Mouse (Mus musculus) liver, embryonic 11.5 days (tissue): ENCODE results near the gene Zfp719. TPM values are rescaled to one million over a fixed set of nuclear protein-coding genes. Genes with fewer than 3 reads are reported as not detected.

Experiments
- ATAC-seq: fragments of 200-750 bp; cut with Nextera tagmentation; replicated peaks from 2 replicates; pipeline ENCODE4 v1.8.0; 2017; ENCODE audit warnings: moderate number of reproducible peaks, mild to moderate bottlenecking, moderate TSS enrichment, moderate library complexity; ENCODE audit not compliant: low FRiP score
- DNase-seq: peaks from one replicate; pipeline ENCODE4 v3.0.0-alpha.2; 2017; ENCODE audit warnings: low spot score
- H3K27ac ChIP-seq: fragments of 300-500 bp; sonication (generic); 2 replicates; pipeline ENCODE4 v1.5.1; 2014; ENCODE audit warnings: mild to moderate bottlenecking, low read depth, low read length, control low read depth
- H3K27me3 ChIP-seq: fragments of 300-500 bp; sonication (generic); replicated peaks from 2 replicates; pipeline ENCODE4 v1.6.1; 2014; ENCODE audit warnings: low read length, mixed read lengths; ENCODE audit not compliant: control insufficient read depth, insufficient read depth
- H3K36me3 ChIP-seq: fragments of 300-500 bp; sonication (generic); 2 replicates; pipeline ENCODE4 v1.6.1; 2014; ENCODE audit warnings: mild to moderate bottlenecking, low read length, moderate library complexity, mixed read lengths; ENCODE audit not compliant: control insufficient read depth, insufficient read depth
- H3K4me1 ChIP-seq: fragments of 300-500 bp; sonication (generic); replicated peaks from 2 replicates; pipeline ENCODE4 v1.6.1; 2014; ENCODE audit warnings: low read length, mixed read lengths; ENCODE audit not compliant: control insufficient read depth, insufficient read depth
- H3K4me2 ChIP-seq: fragments of 300-500 bp; sonication (generic); 2 replicates; pipeline ENCODE4 v1.6.1; 2014; ENCODE audit warnings: mild to moderate bottlenecking, control low read depth, moderate library complexity
- H3K4me3 ChIP-seq: fragments of 300-500 bp; sonication (generic); 2 replicates; pipeline ENCODE4 v1.5.1; 2014; ENCODE audit warnings: low read depth, low read length, control low read depth
- H3K9ac ChIP-seq: fragments of 300-500 bp; sonication (generic); 2 replicates; pipeline ENCODE4 v1.6.1; 2014; ENCODE audit warnings: low read depth, low read length, control low read depth
- H3K9me3 ChIP-seq: fragments of 300-500 bp; sonication (generic); 2 replicates; pipeline ENCODE4 v1.6.1; 2016; ENCODE audit warnings: low read length, inconsistent platforms, mixed read lengths; ENCODE audit not compliant: control insufficient read depth
- WGBS: fragments of 180-500 bp; shearing (Covaris S2); extraction: QIAGEN DNeasy Blood & Tissue Kit; methylation state at CpG from one replicate; pipeline ENCODE4 v1.1.7; 2014; 5-methylcytosine and 5-hydroxymethylcytosine counted together
- polyA plus RNA-seq: library from polyadenylated mRNA; unstranded; fragments of >200 nt; fragmentation: Nextera tagmentation; extraction: Ambion mirVana; gene quantifications from 2 replicates; pipeline ENCODE4 v1.2.1, GENCODE M21; 2014

Zfp719 gene
- polyA plus RNA-seq, 1 experiment from 2014 or later = 7.0 TPM

DNA sequence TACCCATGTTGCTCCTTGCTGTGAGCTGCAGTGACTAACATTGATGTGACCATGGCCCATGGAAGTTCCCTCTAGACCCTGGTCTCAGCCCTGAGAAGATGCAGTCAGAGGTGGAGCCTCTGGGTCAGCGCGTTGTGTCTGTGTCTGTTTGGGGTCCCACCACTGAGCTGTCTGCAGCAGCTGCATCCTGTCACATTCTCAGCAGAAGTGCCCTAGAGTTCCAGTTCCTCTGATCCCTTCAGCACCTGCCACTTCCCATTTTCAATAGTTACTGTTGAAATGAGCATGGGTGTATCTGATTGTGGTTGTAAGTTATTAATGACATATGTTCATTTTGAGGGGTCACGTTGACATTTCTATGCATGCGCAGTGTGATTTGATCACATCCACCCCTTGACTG is 26.3 kb upstream of the Zfp719 start:
- ATAC-seq = no peak
- Histone ChIP-seq H3K36me3 (no peaks in the 10 kb centered on the region), H3K9me3 (no peaks in the 10 kb centered on the region), H3K4me2 (no peak overlapping the region), H3K9ac (no peak overlapping the region), H3K4me3 (no peak overlapping the region), H3K27me3 (no peaks in the 10 kb centered on the region), H3K4me1 (no peaks in the 10 kb centered on the region), H3K27ac (no peak overlapping the region)
- 69% methylated on average over 4 of the region's 4 CpGs for WGBS
- DNase-seq = no peak

DNA sequence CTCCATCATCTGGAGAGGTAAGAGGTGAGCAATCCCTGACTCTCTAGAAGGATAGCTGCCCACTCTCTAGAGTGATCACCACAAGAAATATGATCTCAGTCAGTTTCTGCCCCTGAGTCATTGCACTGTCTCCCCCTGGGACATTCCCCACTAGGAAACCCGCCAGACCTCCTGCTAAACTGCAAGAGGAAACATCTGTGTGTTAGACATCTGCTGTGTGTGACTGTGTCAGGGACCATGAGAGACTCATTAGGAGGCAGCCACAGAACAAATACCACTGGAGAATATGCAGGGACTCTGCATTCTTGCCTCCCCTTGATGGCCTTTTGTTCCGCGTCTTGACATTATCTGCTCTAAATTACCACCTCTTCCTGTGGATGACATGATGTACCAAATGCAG is 24.9 kb upstream of the Zfp719 start:
- 36% methylated on average over 3 of the region's 3 CpGs for WGBS

DNA sequence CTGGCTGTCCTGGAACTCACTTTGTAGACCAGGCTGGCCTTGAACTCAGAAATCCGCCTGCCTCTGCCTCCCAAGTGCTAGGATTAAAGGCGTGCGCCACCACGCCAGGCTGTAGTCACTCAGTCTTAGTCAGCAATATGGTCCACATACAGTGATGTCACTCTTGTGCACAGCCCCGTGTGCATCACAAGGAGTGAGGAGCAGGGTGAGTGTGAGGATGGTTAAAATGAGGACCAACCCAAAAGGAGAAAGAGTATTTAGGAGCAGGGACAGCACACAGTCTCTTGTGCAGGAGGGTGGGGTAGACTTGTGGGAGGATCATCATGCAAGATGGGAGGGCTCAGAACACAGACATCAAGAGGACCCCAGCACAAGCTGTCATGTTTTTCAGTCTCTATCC is 24.1 kb upstream of the Zfp719 start:
- Histone ChIP-seq H3K4me1 (no peaks in the 10 kb centered on the region), H3K27me3 (no peaks in the 10 kb centered on the region), H3K4me2 (no peak overlapping the region), H3K4me3 (no peak overlapping the region), H3K9ac (no peak overlapping the region), H3K27ac (no peak overlapping the region), H3K9me3 (no peaks in the 10 kb centered on the region), H3K36me3 (no peaks in the 10 kb centered on the region)
- WGBS = 83% methylated on average over 5 of the region's 5 CpGs
- no peak for DNase-seq
- no peak for ATAC-seq

More for the DNA sequence above, 24.9 kb upstream of the Zfp719 start:
- Histone ChIP-seq H3K9me3 (no peaks in the 10 kb centered on the region), H3K4me3 (no peak overlapping the region), H3K4me1 (no peaks in the 10 kb centered on the region), H3K27ac (no peak overlapping the region), H3K9ac (no peak overlapping the region), H3K27me3 (no peaks in the 10 kb centered on the region), H3K4me2 (no peak overlapping the region), H3K36me3 (no peaks in the 10 kb centered on the region)
- ATAC-seq (no peak), DNase-seq (no peak)

DNA sequence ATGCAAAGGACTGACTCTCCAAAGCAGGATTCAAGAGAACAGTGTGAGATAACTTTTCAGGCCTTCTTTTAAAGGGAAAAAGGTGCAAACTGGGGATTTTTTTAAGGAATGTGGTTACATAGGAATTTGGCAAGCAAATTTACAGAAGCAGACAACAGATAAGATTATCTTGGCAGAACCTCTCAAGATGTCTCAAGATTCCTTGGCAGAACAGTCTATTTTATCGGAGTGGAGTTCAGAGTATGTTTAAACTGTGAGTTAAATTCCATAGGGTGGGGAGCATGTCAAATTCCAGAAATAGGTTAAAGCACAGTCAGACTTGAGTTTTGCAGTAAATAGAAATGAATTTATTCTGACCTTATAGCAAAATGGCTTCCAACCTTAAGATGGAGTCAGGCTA is 22.5 kb upstream of the Zfp719 start:
- DNase-seq = no peak
- WGBS = 61% methylated on average over 1 of the region's 1 CpGs
- H3K27me3 ChIP-seq = no peaks in the 10 kb centered on the region

DNA sequence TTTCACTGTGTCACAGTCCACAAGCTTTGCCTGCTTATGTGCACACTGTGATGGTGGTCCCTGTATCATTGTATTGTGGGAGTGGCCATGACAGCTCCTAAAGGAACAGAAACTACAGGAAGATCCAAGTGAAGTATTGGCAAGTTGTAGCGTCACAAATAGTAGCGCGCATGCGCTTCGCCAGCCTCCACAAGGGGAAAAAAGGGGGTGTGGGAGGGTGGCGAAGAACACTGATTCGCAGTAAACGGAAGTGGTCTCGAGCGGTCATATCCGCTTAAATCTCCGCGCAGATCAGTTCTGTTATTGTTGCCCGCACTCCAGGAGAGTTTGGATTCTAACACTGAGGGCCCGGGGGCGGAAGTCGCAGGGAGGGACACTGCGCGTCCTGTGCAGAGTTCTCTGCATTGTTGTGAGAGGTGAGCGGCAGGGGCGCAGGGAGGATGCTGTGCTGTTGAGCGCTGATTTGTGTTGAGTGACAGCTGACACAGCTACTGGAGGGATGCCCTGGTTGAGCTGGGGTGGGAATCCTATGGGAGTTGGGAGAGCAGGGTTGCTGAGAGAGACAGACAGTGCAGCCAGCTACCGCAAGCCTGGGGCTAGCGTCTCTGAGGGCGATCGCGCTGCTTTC is 17.3 kb upstream of the Zfp719 start, which contains the start of gene Zfp658:
TSS of gene Zfp658 (plus strand) at position 251 of the 628 bp plus-strand sequence.
- Histone ChIP-seq H3K9ac (peak within 1 kb of the TSS; percentile 32), H3K4me1 (0 out of 2 replicates have a peak, but pooled peaks cover 2% of the 10 kb centered on the region), H3K4me3 (peak within 1 kb of the TSS; percentile 69), H3K27me3 (no peaks in the 10 kb centered on the region), H3K27ac (peak within 1 kb of the TSS; percentile 68; the same call in 1 of the 2 replicates), H3K36me3 (no peaks in the 10 kb centered on the region), H3K4me2 (peak within 1 kb of the TSS; percentile 71), H3K9me3 (no peaks in the 10 kb centered on the region)
- ATAC-seq (peak; percentile 76), DNase-seq (peak; percentile 71)
- WGBS = under 1% methylated on average over 27 of the region's 27 CpGs

More for the DNA sequence above, 22.5 kb upstream of the Zfp719 start:
- Histone ChIP-seq H3K4me3 (no peak overlapping the region), H3K4me1 (no peaks in the 10 kb centered on the region), H3K4me2 (no peak overlapping the region), H3K9me3 (no peaks in the 10 kb centered on the region), H3K27ac (no peak overlapping the region), H3K36me3 (no peaks in the 10 kb centered on the region), H3K9ac (no peak overlapping the region)
- no peak for ATAC-seq

DNA sequence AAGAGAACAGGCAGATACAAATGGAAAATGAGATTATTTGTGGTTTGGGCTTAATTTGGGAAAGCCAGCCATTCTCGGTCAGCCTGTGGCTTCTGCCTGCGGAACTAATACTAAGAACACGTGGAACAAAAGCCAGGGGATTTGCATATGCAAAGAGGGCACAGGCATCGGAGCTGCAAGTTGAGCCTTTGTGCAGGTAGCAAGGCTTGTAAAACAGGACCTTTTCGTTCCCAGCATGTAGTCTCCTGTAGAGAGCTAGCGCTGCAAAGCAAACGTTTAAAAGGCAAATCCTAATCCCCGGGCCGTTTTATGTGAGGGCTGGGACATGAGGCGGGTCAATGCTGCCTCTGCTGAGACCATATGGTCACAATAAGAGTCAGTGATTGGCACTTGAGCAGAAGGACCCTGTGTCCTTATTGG is 16.7 kb upstream of the Zfp719 start:
- peak overlapping the region; percentile 68; the same call in 1 of the 2 replicates for H3K27ac ChIP-seq
- peak; percentile 39 for DNase-seq
- no peaks in the 10 kb centered on the region for H3K27me3 ChIP-seq
- under 1% methylated on average over 10 of the region's 10 CpGs for WGBS
- H3K4me1 ChIP-seq = 0 out of 2 replicates have a peak, but pooled peaks cover 2% of the 10 kb centered on the region
- peak overlapping the region; percentile 71 for H3K4me2 ChIP-seq
- peak overlapping the region; percentile 69 for H3K4me3 ChIP-seq
- ATAC-seq = no peak
- H3K36me3 ChIP-seq = no peaks in the 10 kb centered on the region
- H3K9ac ChIP-seq = peak overlapping the region; percentile 32
- no peaks in the 10 kb centered on the region for H3K9me3 ChIP-seq

DNA sequence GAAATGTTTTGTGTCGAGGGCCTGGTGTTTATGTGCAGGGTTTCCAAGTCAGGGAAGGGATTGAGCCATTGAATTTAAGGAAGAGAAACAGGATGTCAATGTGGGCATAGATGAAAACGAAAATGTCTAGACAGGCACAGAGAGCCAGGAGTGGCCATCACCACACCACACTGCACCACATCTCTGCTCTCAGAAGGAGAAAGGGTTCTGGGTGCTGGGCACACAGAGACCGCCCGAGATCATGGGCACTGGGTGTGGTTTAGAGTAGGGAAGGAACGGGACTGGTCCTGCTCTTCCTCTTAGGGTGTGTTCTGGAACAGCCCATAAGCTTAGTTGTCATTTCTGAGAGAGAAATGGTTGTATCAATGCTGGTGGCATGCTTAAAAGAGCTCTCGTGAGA is 16.1 kb upstream of the Zfp719 start:
- Histone ChIP-seq H3K27me3 (no peaks in the 10 kb centered on the region), H3K9me3 (no peaks in the 10 kb centered on the region), H3K4me1 (0 out of 2 replicates have a peak, but pooled peaks cover 2% of the 10 kb centered on the region), H3K9ac (no peak overlapping the region), H3K36me3 (no peaks in the 10 kb centered on the region; the same call in 1 of the 2 replicates), H3K4me2 (peak overlapping the region; percentile 71), H3K27ac (no peak overlapping the region), H3K4me3 (peak overlapping the region; percentile 69; the same call in 1 of the 2 replicates)
- DNase-seq (no peak), ATAC-seq (no peak)
- WGBS = 52% methylated on average over 6 of the region's 6 CpGs

DNA sequence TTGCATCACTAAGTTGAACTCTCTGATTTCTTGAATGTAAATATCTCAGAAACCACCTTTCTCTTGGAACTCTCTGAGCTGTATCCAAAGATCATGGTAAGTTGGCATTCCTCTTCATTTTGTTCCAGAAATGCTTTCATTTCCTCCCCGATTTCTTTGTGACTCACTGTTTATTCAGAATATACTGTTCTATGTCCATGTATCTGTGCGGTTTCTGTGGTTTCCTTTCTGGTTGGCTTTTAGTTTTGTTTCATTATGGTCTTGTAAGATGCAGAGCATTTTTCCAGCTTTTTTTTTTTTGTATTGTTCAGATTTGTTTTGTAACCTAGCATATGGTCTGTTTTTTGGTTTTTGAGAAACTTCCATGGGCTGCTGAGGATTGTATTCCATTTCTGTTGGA is 8.2 kb upstream of the Zfp719 start:
- H3K9ac ChIP-seq = no peak overlapping the region
- peaks cover 8% of the 10 kb centered on the region for H3K36me3 ChIP-seq
- H3K27ac ChIP-seq = no peak overlapping the region
- ATAC-seq (no peak), DNase-seq (no peak)
- 78% methylated on average over 2 of the region's 2 CpGs for WGBS
- no peaks in the 10 kb centered on the region for H3K27me3 ChIP-seq
- H3K9me3 ChIP-seq = no peaks in the 10 kb centered on the region
- no peak overlapping the region for H3K4me2 ChIP-seq
- H3K4me3 ChIP-seq = no peak overlapping the region
- no peaks in the 10 kb centered on the region for H3K4me1 ChIP-seq

DNA sequence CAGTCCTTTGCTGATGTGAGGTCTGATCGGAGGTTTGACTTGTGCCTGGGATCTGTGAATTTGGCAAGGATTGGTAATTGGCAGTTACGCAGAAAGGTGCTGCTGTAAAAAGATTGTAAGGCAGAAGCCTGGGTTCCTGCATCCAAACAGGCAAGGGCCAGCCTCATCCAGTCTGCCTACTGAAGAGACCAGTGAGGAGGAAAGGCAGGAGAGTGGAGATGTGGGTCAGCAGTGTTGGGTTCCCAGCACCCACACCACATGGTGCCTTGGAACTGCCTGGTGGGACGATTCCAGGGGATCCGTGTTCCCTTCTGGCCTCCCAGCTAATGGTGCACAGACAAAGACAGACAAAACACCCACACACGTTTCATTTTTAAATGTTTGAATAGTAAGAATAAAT is 1.1 kb downstream of the Zfp719 start:
- Histone ChIP-seq H3K4me2 (peak overlapping the region; percentile 85), H3K4me1 (peaks cover 7% of the 10 kb centered on the region), H3K9me3 (no peaks in the 10 kb centered on the region), H3K27me3 (no peaks in the 10 kb centered on the region), H3K4me3 (peak overlapping the region; percentile 79), H3K36me3 (peaks cover 12% of the 10 kb centered on the region), H3K27ac (no peak overlapping the region), H3K9ac (peak overlapping the region; percentile 75)
- DNase-seq (no peak), ATAC-seq (no peak)
- 75% methylated on average over 5 of the region's 5 CpGs for WGBS
